Mouse (Mus musculus) thymus, adult 2 months (tissue): ENCODE data around the gene Upk1b. TPM values are rescaled to one million over a fixed set of nuclear protein-coding genes. Genes with fewer than 3 reads are reported as not detected.

Source experiments
- DNase-seq: peaks from one replicate; pipeline ENCODE4 v3.0.0; 2021
- H3K27ac ChIP-seq: fragments of 200-500 bp; 2 replicates; pipeline ENCODE4 v1.5.1; 2012; ENCODE audit warnings: low read length, control low read depth; ENCODE audit not compliant: control insufficient read depth, insufficient read depth
- H3K27me3 ChIP-seq: fragments of 200-500 bp; 2 replicates; pipeline ENCODE4 v1.6.1; 2012; ENCODE audit warnings: mild to moderate bottlenecking, low read length, moderate library complexity, mixed read lengths; ENCODE audit not compliant: control insufficient read depth, insufficient read depth
- H3K36me3 ChIP-seq: fragments of 200-500 bp; 2 replicates; pipeline ENCODE4 v1.6.1; 2012; ENCODE audit warnings: mild to moderate bottlenecking, low read length, moderate library complexity; ENCODE audit not compliant: control insufficient read depth, insufficient read depth
- H3K4me1 ChIP-seq: fragments of 200-500 bp; replicated peaks from 2 replicates; pipeline ENCODE4 v1.6.1; 2012; ENCODE audit warnings: low read length; ENCODE audit not compliant: control insufficient read depth, insufficient read depth
- H3K4me3 ChIP-seq: fragments of 200-500 bp; 2 replicates; pipeline ENCODE4 v1.5.1; 2012; ENCODE audit warnings: mild to moderate bottlenecking, low read length, control low read depth, moderate library complexity; ENCODE audit not compliant: control insufficient read depth, insufficient read depth
- CTCF ChIP-seq: fragments of 200-500 bp; IDR thresholded peaks from 2 replicates; pipeline ENCODE4 v1.5.1; 2012; ENCODE audit warnings: mild to moderate bottlenecking, control low read depth, low read length, moderate library complexity, borderline replicate concordance; ENCODE audit not compliant: control insufficient read depth, poor library complexity, insufficient read depth; ENCODE audit errors: extremely low read depth
- POLR2A ChIP-seq: fragments of 200-500 bp; IDR thresholded peaks from 2 replicates; pipeline ENCODE4 v1.6.1; 2012; ENCODE audit warnings: mild to moderate bottlenecking, low read length, control low read depth, moderate library complexity; ENCODE audit not compliant: control insufficient read depth, poor library complexity, insufficient read depth; ENCODE audit errors: extremely low read depth
- WGBS: fragments of 180-500 bp; shearing (Covaris S2); methylation state at CpG from one replicate; pipeline ENCODE4 v1.1.7; 2018; 5-methylcytosine and 5-hydroxymethylcytosine counted together
- polyA plus RNA-seq: library from polyadenylated mRNA; depleted of rRNA; stranded (reverse); fragments of >200 nt; gene quantifications from 2 replicates; pipeline ENCODE4 v1.2.3, GENCODE M21; 2012

Gene Upk1b
- polyA plus RNA-seq, 1 experiment: 2.9 TPM

- WGBS: 72% methylated on average over 6 of the region's 6 CpGs
- H3K4me3 ChIP-seq: no peak overlapping the region
These were observed 23.8 kb downstream of the Upk1b start for GRCm38 (mm10) chr16:38776342-38776741.

DNA sequence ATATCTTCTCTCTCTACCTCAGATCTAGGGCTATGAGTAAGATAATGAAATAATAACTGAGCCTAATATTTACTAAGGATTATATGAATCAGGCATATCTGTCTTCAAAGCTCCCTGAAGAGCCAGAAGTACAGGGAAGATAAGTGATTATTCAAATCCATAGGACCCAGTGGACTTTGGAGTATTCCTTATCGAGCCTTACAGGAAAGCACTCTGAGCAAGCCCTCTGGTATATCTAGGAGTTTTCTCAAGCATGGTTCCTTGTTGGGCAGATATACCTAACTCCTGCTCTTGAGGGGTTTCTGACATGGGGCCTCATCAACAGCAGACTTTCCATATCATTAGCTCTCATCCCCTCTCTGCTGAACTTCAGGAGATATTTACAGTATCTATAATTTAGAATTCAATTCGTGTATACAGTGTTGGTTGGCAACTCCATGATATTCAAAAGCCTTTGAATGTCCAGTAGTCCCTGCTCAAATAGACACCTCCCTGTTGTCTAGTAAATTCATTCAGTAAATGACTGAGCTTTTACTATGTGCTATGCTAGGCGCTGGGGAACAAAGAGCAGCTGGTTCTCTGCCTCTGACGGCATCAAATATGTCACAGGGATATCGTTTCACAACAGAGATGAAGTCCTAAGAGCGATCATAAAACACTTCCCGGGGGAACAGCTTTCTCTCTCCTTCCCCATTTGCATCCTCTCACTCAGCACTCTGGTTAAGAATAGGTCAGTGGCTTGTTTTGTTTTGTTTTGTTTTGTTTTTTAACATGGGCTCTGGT lies 25.0 kb downstream of the Upk1b start:
- no peak for DNase-seq
- Histone ChIP-seq H3K27me3 (no peaks in the 10 kb centered on the region), H3K27ac (no peak overlapping the region), H3K36me3 (no peaks in the 10 kb centered on the region), H3K4me1 (no peaks in the 10 kb centered on the region), H3K4me3 (no peak overlapping the region)
- TF ChIP-seq POLR2A: no peak
- TF ChIP-seq CTCF: no peak
- 92% methylated on average over 7 of the region's 7 CpGs for WGBS

More at GRCm38 (mm10) chr16:38776342-38776741, 23.8 kb downstream of the Upk1b start:
- Histone ChIP-seq H3K27me3 (no peaks in the 10 kb centered on the region), H3K36me3 (no peaks in the 10 kb centered on the region), H3K4me1 (no peaks in the 10 kb centered on the region), H3K27ac (no peak overlapping the region)
- TF ChIP-seq CTCF (no peak), POLR2A (no peak)
- DNase-seq: no peak

- no peaks in the 10 kb centered on the region for H3K4me1 ChIP-seq
- H3K27me3 ChIP-seq: no peaks in the 10 kb centered on the region
- no peak for DNase-seq
- no peak overlapping the region for H3K27ac ChIP-seq
- TF ChIP-seq CTCF: no peak
- WGBS: 39% methylated on average over 12 of the region's 12 CpGs
- H3K4me3 ChIP-seq: no peak overlapping the region
- no peaks in the 10 kb centered on the region for H3K36me3 ChIP-seq
These were observed 27.1 kb downstream of the Upk1b start for GRCm38 (mm10) chr16:38772906-38773496.

DNA sequence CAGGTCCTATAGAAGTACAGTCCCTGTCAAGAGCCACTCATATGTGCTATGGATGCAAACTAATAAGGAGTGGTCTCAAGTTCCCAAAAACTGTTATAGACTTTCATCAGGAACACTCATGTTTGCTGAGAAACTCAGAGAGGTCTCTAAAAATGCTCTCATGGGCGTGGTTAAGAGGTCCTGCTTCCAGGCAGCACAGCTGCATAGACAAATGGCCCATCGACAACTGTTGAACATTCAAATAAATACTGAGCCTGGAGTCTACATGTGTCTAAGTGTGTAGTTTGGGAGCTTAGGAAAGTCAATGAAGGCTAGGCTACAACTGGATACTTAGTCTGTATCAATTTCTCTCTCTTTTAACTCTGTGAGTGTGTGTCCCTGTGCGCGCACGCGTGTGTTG lies 29.0 kb downstream of the Upk1b start:
- Histone ChIP-seq H3K36me3 (no peaks in the 10 kb centered on the region), H3K4me3 (no peak overlapping the region), H3K27me3 (no peaks in the 10 kb centered on the region), H3K27ac (no peak overlapping the region), H3K4me1 (no peaks in the 10 kb centered on the region)
- WGBS: 96% methylated on average over 6 of the region's 6 CpGs
- DNase-seq: no peak
- TF ChIP-seq POLR2A: no peak
- no peak for TF ChIP-seq CTCF

- no peak for DNase-seq
- 73% methylated on average over 9 of the region's 9 CpGs for WGBS
- H3K27ac ChIP-seq: no peak overlapping the region
- TF ChIP-seq CTCF: no peak
- no peak for TF ChIP-seq POLR2A
- H3K36me3 ChIP-seq: no peaks in the 10 kb centered on the region
- no peaks in the 10 kb centered on the region for H3K4me1 ChIP-seq
- H3K27me3 ChIP-seq: no peaks in the 10 kb centered on the region
- H3K4me3 ChIP-seq: no peak overlapping the region
These were observed 30.6 kb downstream of the Upk1b start for GRCm38 (mm10) chr16:38769529-38769928.

DNA sequence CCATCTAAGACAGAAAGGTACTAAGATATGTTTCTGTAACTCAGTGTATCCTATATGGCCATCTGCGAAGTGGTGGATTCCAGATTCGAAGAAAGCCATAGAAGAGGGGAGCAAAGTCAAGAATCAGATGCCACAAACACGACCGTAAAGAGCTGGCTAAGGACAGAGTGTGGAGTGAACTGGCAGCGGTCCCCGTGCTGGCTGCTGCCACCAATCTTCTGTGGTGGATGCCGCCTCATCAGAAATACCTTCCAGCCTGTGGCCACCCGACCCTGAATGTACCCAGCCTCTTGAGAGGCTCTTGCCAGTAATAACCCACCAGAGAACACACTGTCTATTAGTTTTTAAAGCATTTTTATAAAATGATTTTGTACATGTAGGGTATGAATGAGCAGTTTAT lies 31.7 kb downstream of the Upk1b start:
- Histone ChIP-seq H3K4me1 (no peaks in the 10 kb centered on the region), H3K4me3 (no peak overlapping the region), H3K36me3 (no peaks in the 10 kb centered on the region), H3K27ac (no peak overlapping the region), H3K27me3 (no peaks in the 10 kb centered on the region)
- 96% methylated on average over 8 of the region's 8 CpGs for WGBS
- DNase-seq: no peak
- no peak for TF ChIP-seq CTCF
- no peak for TF ChIP-seq POLR2A

GRCm38 (mm10) chr16:38767761-38768160 lies 32.4 kb downstream of the Upk1b start:
- WGBS: 97% methylated on average over 8 of the region's 8 CpGs
- Histone ChIP-seq H3K4me1 (no peaks in the 10 kb centered on the region), H3K27me3 (no peaks in the 10 kb centered on the region), H3K36me3 (no peaks in the 10 kb centered on the region), H3K27ac (no peak overlapping the region), H3K4me3 (no peak overlapping the region)
- no peak for TF ChIP-seq CTCF
- TF ChIP-seq POLR2A: no peak
- no peak for DNase-seq
